Mouse (Mus musculus) frontal cortex, postnatal 36 days (tissue): ENCODE measurements around the gene Midn.

Experiments used
- DNase-seq, 2 experiments: peaks; one replicate each; pipeline ENCODE4 v3.0.0; 2022; ENCODE audit warnings: low spot score in 2 of 2

The Midn gene

DNA sequence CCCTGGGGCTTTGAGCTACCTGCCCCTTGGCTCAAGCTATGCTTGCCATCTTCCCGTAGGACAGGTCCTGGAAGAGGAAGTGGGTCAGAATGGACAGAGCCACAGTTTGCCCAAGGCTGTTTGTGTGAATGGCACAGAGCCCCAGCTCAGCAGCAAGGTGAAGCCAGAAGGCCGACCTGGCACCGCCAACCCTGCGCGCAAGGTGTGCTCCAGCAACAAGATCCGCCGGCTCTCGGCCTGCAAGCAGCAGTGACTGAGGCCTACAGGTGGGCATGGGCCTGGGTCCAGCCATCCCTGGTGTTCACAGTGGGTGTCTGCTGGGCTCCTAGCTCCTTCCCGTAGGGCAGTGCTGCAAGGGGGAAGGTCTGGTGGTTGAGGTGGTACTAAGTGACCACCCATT is 18.2 kb upstream of the Midn start:
- DNase-seq, result no peak

- no peak for DNase-seq
Measured at GRCm38 (mm10) chr10:80130403-80131031, 17.6 kb upstream of the Midn start.

- peak in 1 of 2 experiments; percentile 46 for DNase-seq
Measured at GRCm38 (mm10) chr10:80131316-80131951, 16.6 kb upstream of the Midn start.

DNA sequence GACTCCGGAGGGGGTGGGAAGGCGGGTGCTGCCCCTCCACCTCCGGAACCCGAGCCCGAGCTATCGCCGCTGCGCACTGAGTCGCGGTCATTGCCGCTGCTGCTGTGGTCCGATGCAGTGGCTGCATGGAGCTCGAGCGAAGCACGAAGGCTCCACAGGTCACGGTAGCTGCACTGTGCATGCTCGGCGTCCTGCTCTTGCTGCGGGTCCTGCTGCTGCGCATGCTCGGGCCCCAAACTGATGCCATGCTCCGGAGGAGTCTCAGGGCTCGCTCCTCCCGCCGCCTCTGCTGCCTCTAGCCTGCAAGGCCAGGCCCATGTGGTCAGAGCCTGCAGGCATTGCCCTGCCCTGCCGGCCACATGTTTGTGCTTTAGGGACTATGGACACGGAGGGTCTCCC is 16.1 kb upstream of the Midn start:
- peak in 1 of 2 experiments; percentile 39 for DNase-seq

DNA sequence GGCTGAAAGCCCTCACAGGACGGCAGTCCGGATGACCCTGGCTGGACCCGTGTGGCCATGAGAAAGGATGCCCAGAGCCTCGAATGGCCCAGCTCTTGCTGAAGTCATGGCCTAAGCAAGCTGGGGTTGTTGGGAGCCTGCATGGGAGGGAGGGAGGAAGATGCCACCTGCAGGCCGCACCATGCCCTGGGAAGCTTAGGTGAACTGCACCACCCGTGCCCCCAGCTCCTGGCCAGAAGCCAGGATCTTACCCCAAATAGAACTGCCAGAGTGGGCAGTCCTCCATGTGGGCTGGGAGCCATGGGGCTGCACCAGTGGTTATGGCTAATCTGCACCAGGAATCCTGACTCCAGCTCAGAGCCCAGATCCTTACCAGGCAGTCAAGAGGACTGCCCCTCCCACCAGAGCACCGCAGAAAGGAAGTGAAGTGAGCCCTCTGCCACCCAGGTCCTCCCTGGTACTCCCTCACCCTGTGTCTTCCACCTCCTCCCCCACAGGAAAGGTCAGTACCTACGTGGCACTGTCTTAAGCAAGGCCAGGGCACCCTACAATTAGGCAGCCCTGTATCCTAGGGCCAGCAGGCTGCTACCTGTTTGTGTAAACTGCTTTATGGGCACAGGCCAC is 14.7 kb upstream of the Midn start:
- DNase-seq, result no peak

DNA sequence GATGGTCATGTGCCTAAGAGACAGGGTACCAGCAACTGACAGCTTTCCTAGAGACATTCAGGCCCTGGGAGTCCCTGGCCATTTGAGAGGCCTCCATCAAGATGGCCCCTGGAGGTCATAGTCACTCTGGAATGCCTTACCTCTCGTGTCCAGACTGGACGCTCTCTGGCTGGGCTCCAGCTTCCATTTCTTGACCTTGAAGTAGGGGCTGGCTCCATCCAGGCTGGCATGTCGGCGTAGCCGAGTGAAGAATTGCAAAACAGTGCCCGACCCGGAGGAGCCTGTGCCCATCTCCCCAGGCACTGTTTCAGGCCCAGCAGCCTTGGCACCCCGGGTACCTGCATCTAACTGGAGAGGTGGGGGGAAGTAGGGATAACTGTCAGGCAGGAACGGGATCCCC is 13.7 kb upstream of the Midn start:
- no peak for DNase-seq

DNA sequence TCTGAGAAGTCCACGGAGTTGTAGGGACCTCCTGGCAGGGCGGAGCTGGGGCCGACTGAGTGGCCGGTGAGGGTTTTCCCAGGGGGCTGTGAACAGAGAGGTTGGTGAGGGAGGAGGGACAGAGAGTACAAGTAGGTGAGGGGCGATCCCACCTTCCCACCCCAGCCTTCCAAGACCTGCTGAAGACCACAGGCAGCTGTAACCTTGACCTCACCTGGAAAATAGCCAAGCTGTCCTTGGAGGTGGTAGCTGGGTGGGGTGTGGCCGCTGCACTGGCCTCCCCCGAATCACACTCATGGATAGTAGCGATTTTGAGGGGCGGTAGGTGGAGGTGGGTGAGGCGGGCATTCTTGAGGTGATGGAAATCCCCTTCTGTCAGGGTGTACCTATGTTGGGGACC is 12.9 kb upstream of the Midn start:
- no peak for DNase-seq

- no peak for DNase-seq
Measured at GRCm38 (mm10) chr10:80135641-80136040, 12.4 kb upstream of the Midn start.

- no peak for DNase-seq
Measured at GRCm38 (mm10) chr10:80136179-80136951, 11.7 kb upstream of the Midn start.

DNA sequence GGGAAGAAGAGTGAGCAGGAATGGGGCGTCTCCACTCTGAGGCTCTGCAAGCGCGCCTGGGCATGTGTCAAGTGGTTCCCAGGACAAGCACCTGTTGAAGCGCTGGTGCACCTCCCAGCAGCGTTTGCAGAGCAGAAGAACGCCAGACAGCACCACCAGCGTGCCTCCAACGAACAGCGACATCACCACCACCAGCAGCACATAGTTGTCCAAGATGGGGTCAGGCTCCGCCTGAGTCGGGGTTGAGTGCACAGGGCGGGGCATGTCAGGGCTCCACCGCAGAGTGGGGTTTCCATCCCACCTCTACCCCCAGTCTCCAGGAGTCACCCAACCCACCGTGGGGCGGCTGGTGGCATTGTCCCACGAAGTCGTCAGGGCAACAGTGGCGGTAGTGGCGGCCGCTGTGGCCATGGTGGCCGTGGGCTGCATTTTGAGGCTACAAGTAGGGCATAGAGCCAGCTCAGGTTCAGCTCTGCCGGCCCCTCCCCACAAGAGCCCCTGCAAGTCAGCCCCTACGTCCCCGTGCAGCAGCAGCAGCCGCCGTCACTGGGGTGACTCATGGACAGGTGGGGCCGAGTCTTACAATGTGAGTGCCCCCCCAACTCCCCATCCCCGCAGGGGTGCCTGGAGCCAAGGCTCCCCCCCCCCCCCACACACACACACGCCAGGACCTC is 11.0 kb upstream of the Midn start:
- peak; percentile 38 to 52 for DNase-seq

- DNase-seq, result peak; percentile 60
Measured at GRCm38 (mm10) chr10:80137626-80138552, 10.2 kb upstream of the Midn start.

GRCm38 (mm10) chr10:80138553-80139438 is 9.3 kb upstream of the Midn start, which contains the start of gene Atp5d:
TSS of gene Atp5d (plus strand) at chr10:80138632.
- peak; percentile 71 to 79 for DNase-seq

GRCm38 (mm10) chr10:80139439-80139775 is 8.7 kb upstream of the Midn start:
- DNase-seq, result no peak

DNA sequence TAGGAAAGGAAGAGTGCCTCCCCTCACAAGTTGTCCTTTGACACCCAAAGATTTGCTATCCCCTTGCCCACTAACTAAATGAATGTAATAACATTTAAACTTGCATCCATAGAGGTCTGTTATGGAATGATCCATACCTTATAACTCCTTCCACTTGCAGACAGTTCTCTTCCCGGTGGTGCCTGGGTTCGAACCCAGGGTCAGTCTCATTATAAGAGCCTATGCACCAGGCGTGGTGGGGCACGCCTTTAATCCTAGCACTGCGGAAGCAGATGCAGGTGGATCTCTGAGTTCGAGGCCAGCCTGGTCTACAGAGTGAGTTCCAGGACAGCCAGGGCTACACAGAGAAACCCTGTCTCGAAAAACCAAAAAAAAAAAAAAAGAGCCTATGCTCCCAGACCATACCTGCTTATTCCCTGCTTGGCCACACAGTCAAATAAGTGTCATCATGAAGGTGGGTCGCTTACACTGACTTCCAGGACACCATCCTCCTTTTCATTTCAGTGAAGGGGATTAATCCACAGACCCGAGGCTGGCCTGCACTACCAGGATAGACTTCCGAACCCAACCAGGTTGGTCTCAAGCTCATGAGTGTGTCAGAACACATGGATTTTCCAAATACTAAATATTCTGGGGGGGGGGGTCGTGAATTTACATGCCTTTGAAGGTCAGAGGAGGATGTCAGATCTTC is 8.0 kb upstream of the Midn start:
- no peak for DNase-seq

GRCm38 (mm10) chr10:80140666-80141035 is 7.4 kb upstream of the Midn start, which contains the start of gene Cbarp:
TSS of gene Cbarp (minus strand) at chr10:80140835.
- DNase-seq, result no peak

- DNase-seq, result peak; percentile 97
Measured at GRCm38 (mm10) chr10:80141243-80141642, 6.8 kb upstream of the Midn start.

DNA sequence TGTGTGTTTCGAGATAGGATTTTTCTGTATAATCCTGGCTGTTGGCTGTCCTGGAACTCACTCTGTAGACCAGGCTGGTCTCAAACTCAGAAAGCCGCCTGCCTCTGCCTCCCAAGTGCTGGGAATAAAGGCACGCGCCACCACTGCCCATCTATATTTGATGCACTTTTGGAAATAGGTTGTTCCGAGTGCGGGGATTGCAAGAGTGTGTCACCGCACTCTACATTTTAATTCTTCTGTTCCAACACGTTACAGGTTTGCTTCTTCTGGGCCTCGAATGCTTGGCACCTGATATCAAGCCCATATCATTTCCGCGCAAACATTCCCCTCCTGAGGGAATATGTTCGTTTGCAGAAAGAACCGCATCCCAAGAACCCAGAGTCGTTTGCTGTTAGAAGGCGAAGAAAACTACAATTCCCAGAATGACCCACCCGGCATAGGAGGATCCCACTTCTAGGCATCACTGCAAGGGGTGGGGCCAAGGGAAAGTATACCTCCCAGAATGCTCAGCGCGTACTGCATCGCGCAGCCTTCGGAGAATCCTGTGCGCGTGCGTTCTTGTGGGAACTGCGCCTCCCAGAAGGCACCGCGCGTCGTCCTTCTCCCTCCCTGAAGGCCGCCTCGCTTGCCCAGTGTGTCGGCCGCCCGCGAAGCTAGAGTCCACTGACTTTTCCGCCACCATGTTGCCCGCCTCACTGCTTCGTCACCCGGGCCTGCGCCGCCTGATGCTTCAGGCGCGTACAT is 6.1 kb upstream of the Midn start:
- DNase-seq, result peak; percentile 91 to 96

GRCm38 (mm10) chr10:80142530-80142925 is 5.5 kb upstream of the Midn start:
- DNase-seq, result no peak
